Mouse (Mus musculus) granulocyte monocyte progenitor cell, adult 5-6 weeks (primary cell): ENCODE data around the gene 1700019D03Rik. TPM values are rescaled to one million over a fixed set of nuclear protein-coding genes. Genes with fewer than 3 reads are reported as not detected.
"Not testable (repeated sequence)": the region's sequence is repeated elsewhere in the genome, so short reads cannot be mapped to it uniquely, and the experiment has no call there.

Source experiments
- ATAC-seq: replicated peaks from 2 replicates; pipeline ENCODE4 v1.8.0; 2016; ENCODE audit warnings: mild to moderate bottlenecking, moderate TSS enrichment, inconsistent platforms; ENCODE audit not compliant: poor library complexity, severe bottlenecking
- total RNA-seq, 2 experiments: library from RNA; stranded (forward) in 1 of 2; stranded (reverse) in 1 of 2; fragments of 200-712, 200-1000 nt in 1 of 2; fragments of >200 nt in 1 of 2; fragmentation: Nextera tagmentation in 1 of 2; gene quantifications; 2 replicates each; pipeline ENCODE4 v1.2.3; 2014 to 2017

The 1700019D03Rik gene
- total RNA-seq, 2 experiments from 2014 or later, result 2.4 TPM; not detected in 1

GRCm38 (mm10) chr1:52956746-52957145 lies 63.2 kb downstream of the 1700019D03Rik start:
- ATAC-seq, result no peak

- ATAC-seq, result 0 out of 2 replicates have a peak, but pooled peaks have one; percentile 23
These were observed 64.9 kb downstream of the 1700019D03Rik start for GRCm38 (mm10) chr1:52955102-52955501.

GRCm38 (mm10) chr1:52954456-52954855 lies 65.5 kb downstream of the 1700019D03Rik start:
- no peak for ATAC-seq

- no peak for ATAC-seq
These were observed 66.4 kb downstream of the 1700019D03Rik start for GRCm38 (mm10) chr1:52953548-52953947.

- peak; percentile 60 for ATAC-seq
These were observed 67.2 kb downstream of the 1700019D03Rik start for GRCm38 (mm10) chr1:52952551-52953397.

- peak; percentile 12 for ATAC-seq
These were observed 67.8 kb downstream of the 1700019D03Rik start for GRCm38 (mm10) chr1:52952143-52952542.

- peak; percentile 54 for ATAC-seq
These were observed 68.7 kb downstream of the 1700019D03Rik start for GRCm38 (mm10) chr1:52951146-52951868.

GRCm38 (mm10) chr1:52947895-52948294 lies 72.1 kb downstream of the 1700019D03Rik start:
- no peak for ATAC-seq

GRCm38 (mm10) chr1:52939021-52939420 lies 81.0 kb downstream of the 1700019D03Rik start:
- ATAC-seq, result no peak

- ATAC-seq, result no peak
These were observed 85.5 kb downstream of the 1700019D03Rik start for GRCm38 (mm10) chr1:52934494-52934893.

GRCm38 (mm10) chr1:52924482-52924881 lies 95.5 kb downstream of the 1700019D03Rik start:
- not testable (repeated sequence) for ATAC-seq

GRCm38 (mm10) chr1:52918897-52919296 lies 101.1 kb downstream of the 1700019D03Rik start:
- ATAC-seq, result not testable (repeated sequence)

- no peak for ATAC-seq
These were observed 103.3 kb downstream of the 1700019D03Rik start for GRCm38 (mm10) chr1:52916655-52917054.

- ATAC-seq, result peak; percentile 87
These were observed 110.2 kb downstream of the 1700019D03Rik start for GRCm38 (mm10) chr1:52909783-52910182.

- no peak for ATAC-seq
These were observed 135.8 kb downstream of the 1700019D03Rik start for GRCm38 (mm10) chr1:52884208-52884607.

Other genes starting within 250 kb of the 1700019D03Rik start
- 10.3 and 12.8 TPM in 2 replicates for gene Inpp1, start 202.5 kb downstream of the 1700019D03Rik start, total RNA-seq (2014; fragmentation: Nextera tagmentation)
- gene Inpp1, start 202.5 kb downstream of the 1700019D03Rik start, total RNA-seq (2017), result 7.0 and 26.7 TPM in 2 replicates
- 32.2 and 47.1 TPM in 2 replicates for gene Hibch, start 175.2 kb downstream of the 1700019D03Rik start, total RNA-seq (2014; fragmentation: Nextera tagmentation)
- 95.6 and 101 TPM in 2 replicates for gene Hibch, start 175.2 kb downstream of the 1700019D03Rik start, total RNA-seq (2017)
- gene Mstn, start 41.5 kb upstream of the 1700019D03Rik start, total RNA-seq (2014; fragmentation: Nextera tagmentation), result not detected in 2 replicates
- gene Mstn, start 41.5 kb upstream of the 1700019D03Rik start, total RNA-seq (2017), result not detected in 2 replicates
- not detected in 2 replicates for gene 1700019A02Rik, start 167.5 kb upstream of the 1700019D03Rik start, total RNA-seq (2014; fragmentation: Nextera tagmentation)
- gene 1700019A02Rik, start 167.5 kb upstream of the 1700019D03Rik start, total RNA-seq (2017), result not detected in 2 replicates